Mouse (Mus musculus) erythroblast, embryonic 14.5 days (primary cell): ENCODE results near the gene Cdc123.

Source experiments
- GATA1 ChIP-seq: IDR thresholded peaks from 2 replicates; pipeline ENCODE4 v1.6.1; 2012; ENCODE audit warnings: low read length, inconsistent platforms, mixed read lengths
- TAL1 ChIP-seq: IDR thresholded peaks from 3 replicates; pipeline ENCODE4 v1.6.1; 2012; ENCODE audit warnings: low read length, inconsistent platforms, mixed read lengths

GRCm38 (mm10) chr2:5793771-5794170 lies 51.2 kb downstream of the Cdc123 start:
- TF ChIP-seq GATA1: no peak
- TF ChIP-seq TAL1: no peak
